Mouse (Mus musculus) lung, embryonic 15.5 days (tissue): ENCODE measurements around the gene Rec114. TPM values are rescaled to one million over a fixed set of nuclear protein-coding genes. Genes with fewer than 3 reads are reported as not detected.

Source experiments
- ATAC-seq: fragments of 200-750 bp; cut with Nextera tagmentation; 2 replicates; pipeline ENCODE4 v1.8.0; 2017; ENCODE audit warnings: moderate number of reproducible peaks, borderline replicate concordance; ENCODE audit not compliant: low FRiP score, low TSS enrichment; ENCODE audit errors: extremely low read depth
- H3K27ac ChIP-seq: fragments of 300-500 bp; sonication (generic); 2 replicates; pipeline ENCODE4 v1.5.1; 2015; ENCODE audit warnings: moderate library complexity, mild to moderate bottlenecking, inconsistent platforms
- H3K27me3 ChIP-seq: fragments of 300-500 bp; sonication (generic); 2 replicates; pipeline ENCODE4 v1.6.1; 2015; ENCODE audit warnings: inconsistent platforms
- H3K36me3 ChIP-seq: fragments of 300-500 bp; sonication (generic); 2 replicates; pipeline ENCODE4 v1.6.1; 2015; ENCODE audit warnings: inconsistent platforms
- H3K4me1 ChIP-seq: fragments of 300-500 bp; sonication (generic); 2 replicates; pipeline ENCODE4 v1.6.1; 2015; ENCODE audit warnings: inconsistent platforms
- H3K4me2 ChIP-seq: fragments of 300-500 bp; sonication (generic); 2 replicates; pipeline ENCODE4 v1.6.1; 2015; ENCODE audit warnings: inconsistent platforms, mild to moderate bottlenecking, moderate library complexity
- H3K4me3 ChIP-seq: fragments of 300-500 bp; sonication (generic); 2 replicates; pipeline ENCODE4 v1.5.1; 2015; ENCODE audit warnings: mild to moderate bottlenecking, inconsistent platforms
- H3K9ac ChIP-seq: fragments of 300-500 bp; sonication (generic); 2 replicates; pipeline ENCODE4 v1.6.1; 2015; ENCODE audit warnings: inconsistent platforms
- H3K9me3 ChIP-seq: fragments of 300-500 bp; sonication (generic); 2 replicates; pipeline ENCODE4 v1.6.1; 2016; ENCODE audit warnings: inconsistent platforms
- WGBS: fragments of 180-500 bp; shearing (Covaris S2); methylation state at CpG from one replicate; pipeline ENCODE4 v1.1.7; 2015; 5-methylcytosine and 5-hydroxymethylcytosine counted together
- polyA plus RNA-seq: library from polyadenylated mRNA; unstranded; fragments of >200 nt; fragmentation: Nextera tagmentation; extraction: Ambion mirVana; gene quantifications from 2 replicates; pipeline ENCODE4 v1.2.1, GENCODE M21; 2015

Rec114 gene
- polyA plus RNA-seq, 1 experiment from 2014 or later, result 1.8 TPM

DNA sequence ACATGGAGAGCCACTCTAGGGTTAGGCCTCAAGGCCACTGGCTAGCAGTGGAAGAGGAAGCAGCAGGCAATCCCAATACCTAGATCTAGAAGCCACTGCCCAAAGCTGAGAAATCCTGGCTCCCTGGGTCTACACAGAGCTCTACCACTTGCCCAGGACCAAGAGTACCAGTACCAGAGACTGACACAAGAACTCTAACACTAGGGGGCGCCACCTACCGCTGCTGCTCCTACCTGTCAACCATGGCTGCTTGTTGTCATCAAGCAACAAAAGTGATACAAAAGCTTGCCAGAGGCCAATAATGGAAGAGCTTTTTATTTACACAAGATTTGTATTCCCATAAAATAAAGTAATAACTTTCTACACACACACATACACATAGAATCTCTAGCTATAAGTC lies 33.8 kb downstream of the Rec114 start:
- H3K27me3 ChIP-seq, result no peaks in the 10 kb centered on the region
- H3K4me1 ChIP-seq, result no peaks in the 10 kb centered on the region; the same call in 1 of the 2 replicates
- no peak overlapping the region for H3K4me2 ChIP-seq
- 2% methylated on average over 2 of the region's 2 CpGs for WGBS
- H3K4me3 ChIP-seq, result no peak overlapping the region
- no peak overlapping the region for H3K9ac ChIP-seq
- no peak overlapping the region for H3K27ac ChIP-seq
- H3K9me3 ChIP-seq, result no peaks in the 10 kb centered on the region
- no peaks in the 10 kb centered on the region for H3K36me3 ChIP-seq
- no peak for ATAC-seq

DNA sequence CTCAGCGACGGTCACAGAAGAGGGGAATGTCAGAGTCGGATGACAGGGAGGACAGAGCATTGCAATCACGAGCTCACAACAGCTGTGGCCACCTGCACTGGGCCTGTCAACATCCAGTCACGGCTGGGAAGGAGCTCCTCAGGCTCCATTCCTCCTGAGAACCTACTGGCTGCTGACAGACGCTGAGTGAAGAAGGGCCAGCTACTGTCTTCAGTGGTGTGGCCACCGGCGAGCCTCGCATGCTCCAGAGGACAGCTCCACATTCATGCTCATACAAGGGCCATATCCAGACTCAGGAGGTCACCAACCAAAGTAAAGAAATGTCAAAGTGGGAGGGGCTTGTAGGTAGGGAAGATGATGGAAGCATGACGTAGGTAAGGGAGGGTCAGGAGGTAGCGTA lies 36.0 kb downstream of the Rec114 start:
- ATAC-seq, result no peak

DNA sequence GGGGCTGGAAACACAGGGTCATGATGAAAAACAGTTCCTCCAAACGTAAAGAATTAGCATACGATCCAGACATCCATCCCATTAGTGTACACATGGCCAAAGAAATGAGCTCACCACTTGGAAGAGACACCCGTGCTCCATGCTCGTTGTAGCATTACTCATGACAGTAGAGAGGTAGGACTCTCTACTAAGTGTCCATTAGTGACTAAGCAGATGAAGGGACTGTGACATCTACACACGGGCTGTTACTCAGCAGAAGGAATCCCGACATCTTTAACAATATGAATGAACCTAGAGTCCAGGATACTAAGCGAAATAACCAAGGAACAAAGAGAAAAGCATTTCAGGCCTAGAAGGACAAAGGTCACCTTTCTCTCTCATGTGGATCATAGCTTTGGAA lies 37.7 kb downstream of the Rec114 start:
- Histone ChIP-seq H3K4me3 (no peak overlapping the region), H3K27me3 (no peaks in the 10 kb centered on the region), H3K4me2 (no peak overlapping the region), H3K4me1 (no peaks in the 10 kb centered on the region; the same call in 1 of the 2 replicates), H3K9ac (no peak overlapping the region), H3K36me3 (no peaks in the 10 kb centered on the region), H3K9me3 (no peaks in the 10 kb centered on the region), H3K27ac (no peak overlapping the region)
- WGBS, result 70% methylated on average over 7 of the region's 7 CpGs
- ATAC-seq, result no peak

More for the DNA sequence above, 36.0 kb downstream of the Rec114 start:
- H3K4me1 ChIP-seq, result no peaks in the 10 kb centered on the region; the same call in 1 of the 2 replicates
- no peak overlapping the region for H3K27ac ChIP-seq
- WGBS, result 71% methylated on average over 11 of the region's 11 CpGs
- no peak overlapping the region for H3K4me3 ChIP-seq
- H3K36me3 ChIP-seq, result no peaks in the 10 kb centered on the region
- H3K9ac ChIP-seq, result no peak overlapping the region
- no peak overlapping the region for H3K4me2 ChIP-seq
- H3K27me3 ChIP-seq, result no peaks in the 10 kb centered on the region
- no peaks in the 10 kb centered on the region for H3K9me3 ChIP-seq

DNA sequence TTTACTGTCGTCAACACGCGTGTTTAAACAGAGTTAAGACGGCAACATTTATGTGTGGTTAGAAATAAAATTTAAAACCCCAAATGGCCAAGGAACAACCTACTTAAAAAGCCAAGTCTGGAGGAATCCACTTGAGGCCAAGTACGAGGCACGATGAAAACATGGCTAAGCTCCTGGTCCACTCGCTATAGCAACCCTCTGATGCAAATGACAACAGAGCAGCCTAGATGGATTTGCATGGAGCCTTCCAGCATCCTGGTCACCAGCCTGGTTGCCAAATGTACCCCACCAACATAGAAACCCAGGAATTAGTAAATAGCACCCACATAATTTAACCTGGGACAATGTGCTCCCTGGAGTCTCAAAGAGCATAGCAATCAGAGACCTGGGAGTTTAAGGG lies 40.0 kb downstream of the Rec114 start:
- H3K4me1 ChIP-seq, result no peaks in the 10 kb centered on the region
- no peaks in the 10 kb centered on the region for H3K9me3 ChIP-seq
- whole genome bisulfite sequencing, result 74% methylated on average over 7 of the region's 7 CpGs
- no peak for ATAC-seq
- no peaks in the 10 kb centered on the region for H3K27me3 ChIP-seq
- H3K36me3 ChIP-seq, result no peaks in the 10 kb centered on the region
- no peak overlapping the region for H3K4me2 ChIP-seq
- H3K9ac ChIP-seq, result no peak overlapping the region
- H3K27ac ChIP-seq, result no peak overlapping the region
- no peak overlapping the region for H3K4me3 ChIP-seq

DNA sequence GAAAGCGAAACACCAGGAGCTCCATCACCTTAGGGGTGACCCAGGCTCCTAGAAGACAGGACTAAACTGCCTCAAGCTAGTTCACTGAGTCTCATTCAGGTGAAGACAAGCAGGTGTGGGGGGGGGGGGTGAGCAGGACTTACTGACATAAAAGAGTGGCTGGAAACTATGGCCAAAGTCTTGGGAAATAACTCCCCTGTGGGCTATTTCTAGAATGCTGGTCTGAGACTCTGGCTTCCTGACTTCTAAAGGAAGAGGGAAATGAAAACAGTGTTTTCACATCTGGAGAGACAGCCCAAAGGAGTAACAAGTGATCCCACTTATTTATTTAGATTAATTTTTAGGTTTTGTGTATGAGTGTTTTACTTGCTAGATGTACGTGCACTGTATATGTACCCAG lies 42.0 kb downstream of the Rec114 start:
- ATAC-seq, result no peak
- WGBS, result 66% methylated on average over 2 of the region's 2 CpGs
- no peaks in the 10 kb centered on the region for H3K36me3 ChIP-seq
- no peaks in the 10 kb centered on the region for H3K9me3 ChIP-seq
- H3K4me1 ChIP-seq, result no peaks in the 10 kb centered on the region
- no peak overlapping the region for H3K4me2 ChIP-seq
- H3K4me3 ChIP-seq, result no peak overlapping the region
- no peak overlapping the region for H3K9ac ChIP-seq
- H3K27me3 ChIP-seq, result no peaks in the 10 kb centered on the region
- H3K27ac ChIP-seq, result no peak overlapping the region

DNA sequence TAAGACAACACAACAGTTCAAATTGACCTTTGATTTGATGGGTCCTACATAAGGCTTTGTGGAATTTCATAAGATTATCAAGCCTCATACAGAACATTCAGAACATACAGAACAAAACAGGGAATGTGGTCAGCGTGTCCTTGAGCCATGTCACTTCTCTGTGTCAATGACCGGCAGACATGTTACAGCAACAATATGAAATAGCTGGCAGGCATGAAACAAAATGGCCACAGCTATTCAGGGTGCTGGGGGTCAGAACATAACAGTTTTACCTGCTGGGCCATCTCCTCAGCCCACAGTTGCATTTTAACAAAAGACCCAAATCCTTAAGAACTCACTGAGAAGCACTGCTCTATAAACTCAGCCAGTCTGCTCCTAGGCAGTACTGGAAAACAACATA lies 45.3 kb downstream of the Rec114 start:
- H3K36me3 ChIP-seq, result no peaks in the 10 kb centered on the region
- H3K27ac ChIP-seq, result no peak overlapping the region
- no peaks in the 10 kb centered on the region for H3K4me1 ChIP-seq
- no peak for ATAC-seq
- no peaks in the 10 kb centered on the region for H3K27me3 ChIP-seq
- no peak overlapping the region for H3K4me3 ChIP-seq
- no peak overlapping the region for H3K4me2 ChIP-seq
- WGBS, result 93% methylated on average over 2 of the region's 2 CpGs
- no peak overlapping the region for H3K9ac ChIP-seq
- H3K9me3 ChIP-seq, result no peaks in the 10 kb centered on the region

DNA sequence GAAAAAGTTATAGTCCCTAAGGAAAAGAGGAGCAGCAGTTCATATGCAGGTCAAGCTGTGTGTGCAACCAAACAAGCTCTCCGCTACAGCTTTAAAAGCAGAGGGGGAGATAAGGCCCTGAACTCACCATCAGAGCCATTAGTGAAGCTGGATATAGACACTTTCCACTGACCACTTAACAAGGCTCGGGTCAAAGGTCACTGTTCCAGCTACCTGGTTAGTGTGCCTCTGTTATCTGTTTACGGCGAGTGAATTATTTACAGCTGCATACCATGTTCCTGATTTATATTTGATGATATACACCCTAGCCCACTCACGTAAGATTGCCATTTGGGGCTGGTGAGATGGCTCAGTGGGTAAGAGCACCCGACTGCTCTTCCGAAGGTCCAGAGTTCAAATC lies 52.3 kb downstream of the Rec114 start:
- H3K4me1 ChIP-seq, result no peaks in the 10 kb centered on the region
- no peak overlapping the region for H3K4me2 ChIP-seq
- no peaks in the 10 kb centered on the region for H3K36me3 ChIP-seq
- H3K27ac ChIP-seq, result no peak overlapping the region
- no peak overlapping the region for H3K4me3 ChIP-seq
- H3K9ac ChIP-seq, result no peak overlapping the region
- no peaks in the 10 kb centered on the region for H3K9me3 ChIP-seq
- no peak for ATAC-seq
- WGBS, result 74% methylated on average over 7 of the region's 7 CpGs
- no peaks in the 10 kb centered on the region for H3K27me3 ChIP-seq

DNA sequence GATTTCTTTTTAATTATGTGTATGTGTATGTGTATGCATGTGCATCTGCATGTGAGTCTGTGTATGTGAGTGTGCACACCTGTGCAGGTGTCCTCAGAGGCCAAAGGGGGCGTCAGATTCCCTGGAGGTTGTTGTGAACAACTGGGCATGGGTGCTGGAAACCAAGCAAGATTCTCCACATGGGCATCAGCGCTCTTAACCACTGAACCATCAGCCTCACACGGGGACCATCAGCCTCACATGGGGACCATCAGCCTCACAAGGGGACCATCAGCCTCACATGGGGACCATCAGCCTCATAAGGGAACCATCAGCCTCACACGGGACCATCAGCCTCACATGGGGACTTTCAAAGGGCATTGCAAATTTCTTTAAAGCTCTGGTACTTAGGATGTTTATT lies 53.1 kb downstream of the Rec114 start:
- Histone ChIP-seq H3K9me3 (no peaks in the 10 kb centered on the region), H3K27me3 (no peaks in the 10 kb centered on the region), H3K27ac (no peak overlapping the region), H3K4me1 (no peaks in the 10 kb centered on the region), H3K4me2 (no peak overlapping the region), H3K4me3 (no peak overlapping the region), H3K9ac (no peak overlapping the region), H3K36me3 (no peaks in the 10 kb centered on the region)
- no peak for ATAC-seq
- WGBS, result 67% methylated on average over 4 of the region's 4 CpGs

DNA sequence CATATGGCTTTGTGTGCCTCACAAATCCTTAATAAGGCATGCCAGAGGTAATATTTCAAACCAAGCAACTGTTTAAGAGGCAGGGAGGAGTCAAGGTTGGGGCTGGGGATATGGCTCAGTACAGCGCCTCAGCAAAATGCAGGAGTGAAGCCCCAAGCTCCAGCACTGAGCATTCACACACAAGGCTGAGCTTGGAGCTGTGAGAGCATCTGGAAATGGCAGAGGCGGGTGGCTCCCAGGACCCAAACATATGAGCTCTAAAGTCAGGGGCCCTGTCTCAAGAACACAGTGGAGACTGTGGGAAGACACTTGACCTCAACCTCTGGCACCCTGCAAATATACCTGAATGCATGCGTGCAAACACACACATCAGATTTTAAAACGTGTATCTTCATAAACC lies 55.7 kb downstream of the Rec114 start:
- Histone ChIP-seq H3K27me3 (no peaks in the 10 kb centered on the region), H3K4me1 (no peaks in the 10 kb centered on the region), H3K4me3 (no peak overlapping the region), H3K36me3 (no peaks in the 10 kb centered on the region), H3K9ac (no peak overlapping the region), H3K4me2 (no peak overlapping the region), H3K9me3 (no peaks in the 10 kb centered on the region), H3K27ac (no peak overlapping the region)
- WGBS, result 73% methylated on average over 4 of the region's 4 CpGs
- ATAC-seq, result no peak

DNA sequence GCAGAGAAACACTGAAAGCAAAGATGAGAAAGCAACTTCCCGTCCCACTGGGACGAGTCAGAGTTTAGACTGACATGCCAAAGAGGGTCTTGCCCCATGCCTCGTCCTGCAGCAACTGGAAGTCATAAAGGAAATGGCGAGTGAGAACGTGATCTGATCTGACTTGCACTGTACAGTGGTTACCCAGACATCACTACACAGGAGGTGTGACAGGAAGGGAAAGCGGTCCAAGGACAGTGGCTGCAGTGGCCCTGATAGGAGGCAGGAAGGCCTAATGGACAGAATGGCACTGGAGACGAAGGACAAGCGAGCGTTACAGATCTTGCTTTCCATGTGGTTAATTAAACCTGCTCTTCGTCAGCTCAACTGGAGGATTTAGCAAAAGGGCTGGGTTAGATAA lies 58.5 kb downstream of the Rec114 start:
- H3K4me2 ChIP-seq, result no peak overlapping the region
- H3K36me3 ChIP-seq, result no peaks in the 10 kb centered on the region
- H3K9me3 ChIP-seq, result no peaks in the 10 kb centered on the region
- H3K4me3 ChIP-seq, result no peak overlapping the region
- no peaks in the 10 kb centered on the region for H3K27me3 ChIP-seq
- ATAC-seq, result no peak
- no peak overlapping the region for H3K27ac ChIP-seq
- WGBS, result 69% methylated on average over 10 of the region's 10 CpGs
- no peak overlapping the region for H3K9ac ChIP-seq
- H3K4me1 ChIP-seq, result no peaks in the 10 kb centered on the region

DNA sequence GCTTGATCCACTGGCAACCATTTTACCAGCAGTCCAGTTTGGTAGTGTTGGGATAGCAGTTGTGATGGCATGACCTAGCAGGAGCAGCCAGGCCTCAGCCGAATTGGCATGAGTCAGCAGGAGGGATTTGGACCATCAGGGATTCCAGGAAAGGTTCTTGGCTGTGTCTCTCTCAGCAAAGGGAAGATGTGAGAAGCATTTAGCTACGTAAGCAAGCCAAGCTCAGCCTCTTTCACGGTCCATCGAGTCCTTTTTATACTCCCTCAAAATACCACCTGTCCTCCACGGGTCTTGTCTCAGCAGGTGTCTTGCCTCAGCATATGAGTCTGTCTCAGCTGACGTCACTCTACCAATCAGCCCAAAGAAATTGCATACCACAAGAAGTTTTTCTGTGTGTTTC lies 60.4 kb downstream of the Rec114 start:
- 68% methylated on average over 6 of the region's 6 CpGs for WGBS
- Histone ChIP-seq H3K4me3 (no peak overlapping the region), H3K9me3 (no peaks in the 10 kb centered on the region), H3K9ac (no peak overlapping the region), H3K27me3 (no peaks in the 10 kb centered on the region), H3K4me2 (no peak overlapping the region), H3K4me1 (no peaks in the 10 kb centered on the region), H3K27ac (no peak overlapping the region), H3K36me3 (no peaks in the 10 kb centered on the region)
- no peak for ATAC-seq

DNA sequence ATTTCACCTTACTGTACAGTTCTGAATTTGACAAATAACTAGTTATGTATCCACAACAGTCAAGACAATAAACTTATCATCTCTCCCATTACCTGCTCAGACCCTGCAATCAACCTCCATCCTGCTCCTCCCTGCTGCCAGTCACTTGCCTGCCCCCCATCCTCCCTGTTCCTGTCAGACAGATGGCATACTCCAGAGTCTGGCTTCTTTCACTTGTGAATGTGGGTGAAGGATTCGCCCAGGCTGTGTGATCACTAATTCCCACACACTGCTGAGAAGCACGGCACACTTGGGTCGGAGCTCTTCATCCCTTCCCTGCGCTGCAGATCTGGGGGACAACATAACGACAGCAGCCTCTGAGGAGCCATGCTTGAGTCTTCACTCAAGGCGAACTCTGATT lies 61.7 kb downstream of the Rec114 start:
- no peak overlapping the region for H3K9ac ChIP-seq
- no peak for ATAC-seq
- H3K9me3 ChIP-seq, result no peaks in the 10 kb centered on the region
- no peak overlapping the region for H3K4me2 ChIP-seq
- no peak overlapping the region for H3K27ac ChIP-seq
- no peaks in the 10 kb centered on the region for H3K4me1 ChIP-seq
- no peak overlapping the region for H3K4me3 ChIP-seq
- H3K27me3 ChIP-seq, result no peaks in the 10 kb centered on the region
- 59% methylated on average over 6 of the region's 6 CpGs for WGBS
- H3K36me3 ChIP-seq, result no peaks in the 10 kb centered on the region

DNA sequence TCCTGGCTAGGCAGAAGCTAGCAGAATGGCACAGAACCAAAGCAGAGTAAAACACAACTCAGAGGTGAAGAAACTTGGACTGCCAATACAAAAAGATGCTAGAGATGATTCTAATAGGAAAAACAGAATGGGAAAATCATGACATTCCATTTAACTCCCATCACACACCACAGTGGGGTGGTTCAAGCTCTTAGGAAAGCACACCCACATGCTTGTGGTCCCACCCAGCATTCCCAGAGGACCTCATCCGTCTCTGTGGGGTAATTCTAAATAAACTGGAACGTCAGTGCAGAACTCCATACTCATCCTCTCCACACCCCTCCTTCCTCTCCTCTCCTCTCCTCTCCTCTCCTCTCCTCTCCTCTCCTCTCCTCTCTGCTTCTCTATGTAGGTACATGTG lies 62.4 kb downstream of the Rec114 start:
- no peak overlapping the region for H3K4me2 ChIP-seq
- H3K9me3 ChIP-seq, result no peaks in the 10 kb centered on the region
- no peak overlapping the region for H3K4me3 ChIP-seq
- H3K4me1 ChIP-seq, result no peaks in the 10 kb centered on the region
- H3K27me3 ChIP-seq, result no peaks in the 10 kb centered on the region
- H3K27ac ChIP-seq, result no peak overlapping the region
- WGBS, result 43% methylated on average over 2 of the region's 2 CpGs
- no peak overlapping the region for H3K9ac ChIP-seq
- no peak for ATAC-seq
- no peaks in the 10 kb centered on the region for H3K36me3 ChIP-seq
